Mouse (Mus musculus) midbrain, embryonic 14.5 days (tissue): Measurements from ENCODE around the gene Ercc6. TPM values are rescaled to one million over a fixed set of nuclear protein-coding genes. Genes with fewer than 3 reads are reported as not detected.

ENCODE experiments used
- ATAC-seq: fragments of 200-750 bp; cut with Nextera tagmentation; 2 replicates; pipeline ENCODE4 v1.8.0; 2017; ENCODE audit warnings: moderate number of reproducible peaks, moderate library complexity; ENCODE audit not compliant: low FRiP score, low TSS enrichment
- DNase-seq: peaks from one replicate; pipeline ENCODE4 v3.0.0-alpha.2; 2015
- H3K27ac ChIP-seq: fragments of 300-500 bp; sonication (generic); replicated peaks from 2 replicates; pipeline ENCODE4 v1.5.1; 2014; ENCODE audit warnings: mild to moderate bottlenecking, low read depth, low read length, moderate library complexity
- H3K27me3 ChIP-seq: fragments of 300-500 bp; sonication (generic); 2 replicates; pipeline ENCODE4 v1.6.1; 2014; ENCODE audit warnings: low read length, control low read depth, mixed read lengths; ENCODE audit not compliant: control insufficient read depth, insufficient read depth
- H3K36me3 ChIP-seq: fragments of 300-500 bp; sonication (generic); 2 replicates; pipeline ENCODE4 v1.6.1; 2014; ENCODE audit warnings: low read length, control low read depth; ENCODE audit not compliant: control insufficient read depth, insufficient read depth
- H3K4me1 ChIP-seq: fragments of 300-500 bp; sonication (generic); 2 replicates; pipeline ENCODE4 v1.6.1; 2014; ENCODE audit warnings: mild to moderate bottlenecking, antibody characterized with exemption, low read length, control low read depth; ENCODE audit not compliant: control insufficient read depth, insufficient read depth
- H3K4me2 ChIP-seq: fragments of 300-500 bp; sonication (generic); 2 replicates; pipeline ENCODE4 v1.6.1; 2014; ENCODE audit warnings: mild to moderate bottlenecking, low read length, moderate library complexity
- H3K4me3 ChIP-seq: fragments of 300-500 bp; sonication (generic); replicated peaks from 2 replicates; pipeline ENCODE4 v1.5.1; 2014; ENCODE audit warnings: low read depth, low read length
- H3K9ac ChIP-seq: fragments of 300-500 bp; sonication (generic); replicated peaks from 2 replicates; pipeline ENCODE4 v1.6.1; 2014; ENCODE audit warnings: mild to moderate bottlenecking, low read length, moderate library complexity
- H3K9me3 ChIP-seq: fragments of 300-500 bp; sonication (generic); 2 replicates; pipeline ENCODE4 v1.6.1; 2016; ENCODE audit warnings: low read length, control low read depth, mixed read lengths; ENCODE audit not compliant: control insufficient read depth
- WGBS: fragments of 180-500 bp; shearing (Covaris S2); extraction: QIAGEN DNeasy Blood & Tissue Kit; methylation state at CpG from one replicate; pipeline ENCODE4 v1.1.7; 2014; 5-methylcytosine and 5-hydroxymethylcytosine counted together
- polyA plus RNA-seq: library from polyadenylated mRNA; unstranded; fragments of >200 nt; fragmentation: Nextera tagmentation; extraction: Ambion mirVana; gene quantifications from 2 replicates; pipeline ENCODE4 v1.2.1, GENCODE M21; 2014

Gene Ercc6
- polyA plus RNA-seq, 1 experiment from 2014 or later = 31.8 TPM

GRCm38 (mm10) chr14:32534137-32534536 lies 20.8 kb downstream of the Ercc6 start:
- Histone ChIP-seq H3K4me2 (no peak overlapping the region), H3K9ac (no peak overlapping the region), H3K9me3 (no peaks in the 10 kb centered on the region), H3K4me3 (no peak overlapping the region), H3K27me3 (no peaks in the 10 kb centered on the region), H3K4me1 (0 out of 2 replicates have a peak, but pooled peaks cover 4% of the 10 kb centered on the region), H3K36me3 (peaks cover 7% of the 10 kb centered on the region; the same call in 1 of the 2 replicates), H3K27ac (no peak overlapping the region)
- peak; percentile 57 for DNase-seq
- WGBS = 72% methylated on average over 5 of the region's 5 CpGs
- ATAC-seq = no peak

DNA sequence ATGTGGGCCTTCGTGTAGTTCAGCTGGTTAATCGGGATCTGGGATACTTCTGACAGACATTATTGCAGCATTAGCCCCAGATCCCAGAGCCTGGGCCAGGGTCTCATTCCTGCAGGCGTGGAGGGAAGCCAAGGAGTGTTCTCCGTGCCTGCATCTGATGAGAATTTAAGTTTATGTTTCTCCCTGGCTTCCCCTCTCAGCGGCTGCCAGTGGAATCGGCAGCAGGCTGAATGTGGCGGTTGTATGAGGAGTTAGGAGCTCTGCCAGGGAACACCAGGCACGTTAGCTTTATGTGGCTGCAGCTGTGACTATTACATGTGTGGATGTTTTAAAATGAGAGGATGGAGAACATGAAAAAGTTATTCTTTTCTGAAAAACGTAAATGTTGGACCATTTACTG lies 23.4 kb downstream of the Ercc6 start:
- WGBS = 90% methylated on average over 9 of the region's 9 CpGs
- H3K4me1 ChIP-seq = 0 out of 2 replicates have a peak, but pooled peaks cover 12% of the 10 kb centered on the region

DNA sequence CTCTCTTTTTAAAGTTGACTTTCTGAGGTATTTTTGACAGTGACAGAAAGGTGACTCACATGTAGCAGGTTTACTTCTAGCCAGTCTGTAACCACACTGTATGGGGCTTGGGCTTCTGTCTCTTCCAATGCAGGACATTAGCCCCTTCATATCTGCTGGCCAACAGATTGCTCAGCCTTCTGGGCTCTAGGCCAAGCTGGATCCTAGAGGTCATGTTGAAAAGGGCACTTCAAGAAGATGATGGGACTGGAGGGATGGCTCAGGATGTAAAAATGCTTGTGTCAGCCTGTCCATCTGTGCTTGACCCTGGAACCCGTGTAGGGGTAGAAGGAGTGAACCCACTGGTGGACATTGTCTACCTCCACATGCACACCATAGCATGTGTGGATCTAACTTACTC lies 24.8 kb downstream of the Ercc6 start:
- no peak for DNase-seq
- no peak overlapping the region for H3K9ac ChIP-seq
- no peak overlapping the region for H3K27ac ChIP-seq
- 86% methylated on average over 1 of the region's 1 CpGs for WGBS
- H3K4me1 ChIP-seq = 0 out of 2 replicates have a peak, but pooled peaks cover 7% of the 10 kb centered on the region
- no peak overlapping the region for H3K4me3 ChIP-seq
- H3K9me3 ChIP-seq = no peaks in the 10 kb centered on the region
- peaks cover 20% of the 10 kb centered on the region for H3K36me3 ChIP-seq
- ATAC-seq = no peak
- H3K4me2 ChIP-seq = no peak overlapping the region
- no peaks in the 10 kb centered on the region for H3K27me3 ChIP-seq

More for the DNA sequence above, 23.4 kb downstream of the Ercc6 start:
- no peak overlapping the region for H3K4me3 ChIP-seq
- H3K27ac ChIP-seq = no peak overlapping the region
- no peaks in the 10 kb centered on the region for H3K27me3 ChIP-seq
- peaks cover 10% of the 10 kb centered on the region for H3K36me3 ChIP-seq
- H3K9me3 ChIP-seq = no peaks in the 10 kb centered on the region
- H3K9ac ChIP-seq = no peak overlapping the region
- no peak for ATAC-seq
- DNase-seq = no peak
- no peak overlapping the region for H3K4me2 ChIP-seq

DNA sequence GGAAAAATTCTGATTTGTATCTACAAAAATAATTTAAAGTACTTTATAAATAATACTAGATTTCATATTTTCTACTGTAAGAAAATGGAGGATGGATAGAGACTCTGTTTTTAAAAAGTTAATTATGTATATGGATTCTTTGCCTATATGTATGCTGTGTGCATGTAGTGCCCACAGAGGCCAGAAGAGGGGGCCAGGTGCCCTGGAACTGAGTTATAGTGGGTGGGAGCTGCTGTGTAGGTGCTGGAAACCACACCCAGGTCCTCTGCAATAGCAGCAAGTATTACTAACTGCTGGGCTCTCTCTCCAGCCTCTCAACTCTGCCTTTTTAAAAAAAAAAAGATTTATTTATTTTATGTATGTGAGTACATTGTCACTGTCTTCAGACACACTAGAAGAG lies 29.8 kb downstream of the Ercc6 start:
- ATAC-seq (no peak), DNase-seq (no peak)
- Histone ChIP-seq H3K27me3 (no peaks in the 10 kb centered on the region), H3K4me2 (no peak overlapping the region), H3K4me3 (no peak overlapping the region), H3K4me1 (peaks cover 7% of the 10 kb centered on the region; the same call in 1 of the 2 replicates), H3K27ac (no peak overlapping the region), H3K36me3 (peaks cover 25% of the 10 kb centered on the region), H3K9ac (no peak overlapping the region), H3K9me3 (no peaks in the 10 kb centered on the region)

- 50% methylated on average over 5 of the region's 5 CpGs for WGBS
- no peaks in the 10 kb centered on the region for H3K9me3 ChIP-seq
- ATAC-seq = peak; percentile 76; the same call in 1 of the 2 replicates
Observed at GRCm38 (mm10) chr14:32546676-32547075, 33.4 kb downstream of the Ercc6 start.

GRCm38 (mm10) chr14:32551854-32552253 lies 38.5 kb downstream of the Ercc6 start:
- no peak for DNase-seq
- Histone ChIP-seq H3K4me1 (no peaks in the 10 kb centered on the region), H3K27ac (no peak overlapping the region), H3K27me3 (no peaks in the 10 kb centered on the region), H3K4me3 (no peak overlapping the region), H3K9me3 (no peaks in the 10 kb centered on the region), H3K4me2 (no peak overlapping the region), H3K9ac (no peak overlapping the region), H3K36me3 (peaks cover 31% of the 10 kb centered on the region)
- 78% methylated on average over 5 of the region's 5 CpGs for WGBS
- no peak for ATAC-seq

More at GRCm38 (mm10) chr14:32546676-32547075, 33.4 kb downstream of the Ercc6 start:
- Histone ChIP-seq H3K27me3 (no peaks in the 10 kb centered on the region), H3K4me1 (no peaks in the 10 kb centered on the region; the same call in 1 of the 2 replicates), H3K27ac (peak overlapping the region; percentile 1; the same call in 1 of the 2 replicates), H3K9ac (no peak overlapping the region), H3K36me3 (peaks cover 21% of the 10 kb centered on the region), H3K4me3 (no peak overlapping the region), H3K4me2 (no peak overlapping the region)
- DNase-seq = peak; percentile 69

DNA sequence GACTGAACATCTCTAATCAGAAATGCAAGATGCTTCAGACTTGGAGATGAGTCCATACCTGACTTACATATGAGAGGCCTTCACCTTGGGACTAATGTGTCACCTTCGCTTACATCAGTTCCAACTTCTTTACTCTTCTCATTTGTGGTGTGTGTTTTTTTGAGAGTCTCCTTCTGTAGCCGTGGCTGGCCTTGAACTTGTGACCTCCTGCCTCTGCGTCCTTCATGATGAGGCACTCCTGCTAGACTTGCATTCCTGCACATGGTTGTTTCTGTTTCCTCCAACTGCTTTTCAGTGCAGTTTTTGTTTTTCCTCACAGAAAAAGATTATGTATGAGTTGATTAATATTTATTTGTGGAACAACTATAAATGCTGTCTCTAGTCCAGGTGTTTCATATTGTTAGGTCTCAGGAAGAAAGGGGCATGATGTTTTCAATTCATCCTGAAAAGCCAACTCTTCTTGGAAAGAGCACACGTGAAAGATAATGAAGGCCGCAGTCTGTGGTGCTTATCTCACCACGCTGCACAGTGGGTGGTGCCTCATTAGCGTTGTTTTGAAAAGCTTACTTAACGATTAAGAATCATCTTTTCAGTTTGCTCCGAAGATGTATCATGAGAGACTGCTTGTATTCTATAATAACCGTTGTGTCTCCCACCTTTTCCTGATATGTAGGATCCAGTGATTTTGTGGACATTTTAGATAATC lies 40.0 kb downstream of the Ercc6 start:
- no peaks in the 10 kb centered on the region for H3K4me1 ChIP-seq
- H3K4me3 ChIP-seq = no peak overlapping the region
- peaks cover 37% of the 10 kb centered on the region for H3K36me3 ChIP-seq
- H3K27ac ChIP-seq = no peak overlapping the region
- no peak overlapping the region for H3K9ac ChIP-seq
- no peak overlapping the region for H3K4me2 ChIP-seq
- WGBS = 82% methylated on average over 10 of the region's 10 CpGs
- no peak for DNase-seq
- H3K27me3 ChIP-seq = no peaks in the 10 kb centered on the region
- no peak for ATAC-seq
- no peaks in the 10 kb centered on the region for H3K9me3 ChIP-seq

DNA sequence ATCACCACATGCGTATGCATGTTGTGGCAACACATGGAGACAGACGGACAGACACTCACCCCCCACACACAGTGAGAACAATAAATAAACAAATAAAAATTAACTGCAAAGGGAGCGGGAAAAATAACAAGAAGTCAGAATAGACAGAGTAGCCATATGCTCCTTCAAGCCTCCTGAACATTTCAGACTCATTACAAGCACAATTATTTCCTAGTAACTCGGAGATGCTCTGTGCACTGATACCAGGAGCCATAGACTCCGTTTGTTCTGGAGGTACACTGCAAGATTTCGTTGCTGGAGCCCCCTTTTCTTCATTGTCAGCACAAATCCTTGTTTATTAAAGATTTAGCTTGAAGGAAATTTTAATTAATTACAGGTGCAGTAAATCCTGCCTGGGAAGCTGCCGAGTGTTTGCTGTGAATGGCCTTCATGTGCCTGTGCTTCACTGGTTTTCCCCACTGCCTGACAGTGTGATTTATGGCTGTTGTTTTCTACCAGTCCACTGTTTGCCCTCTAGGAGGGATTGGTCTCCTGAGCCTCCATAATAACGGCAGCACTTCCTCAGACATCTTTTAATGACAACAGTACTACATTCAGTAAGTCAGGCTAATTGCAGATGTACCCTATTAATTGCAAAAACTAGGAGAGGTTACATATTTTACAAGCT lies 41.7 kb downstream of the Ercc6 start:
- no peak for ATAC-seq
- 0 out of 2 replicates have a peak overlapping the region, but pooled peaks have one; percentile 38 for H3K27ac ChIP-seq

More for the DNA sequence above, 41.7 kb downstream of the Ercc6 start:
- no peak overlapping the region for H3K4me2 ChIP-seq
- no peak for DNase-seq
- H3K9ac ChIP-seq = no peak overlapping the region
- H3K9me3 ChIP-seq = no peaks in the 10 kb centered on the region
- no peak overlapping the region for H3K4me3 ChIP-seq
- 84% methylated on average over 8 of the region's 8 CpGs for WGBS
- no peaks in the 10 kb centered on the region for H3K4me1 ChIP-seq
- peaks cover 47% of the 10 kb centered on the region for H3K36me3 ChIP-seq
- H3K27me3 ChIP-seq = no peaks in the 10 kb centered on the region
